Mouse (Mus musculus): ENCODE data around the gene Slc25a47.

DNA sequence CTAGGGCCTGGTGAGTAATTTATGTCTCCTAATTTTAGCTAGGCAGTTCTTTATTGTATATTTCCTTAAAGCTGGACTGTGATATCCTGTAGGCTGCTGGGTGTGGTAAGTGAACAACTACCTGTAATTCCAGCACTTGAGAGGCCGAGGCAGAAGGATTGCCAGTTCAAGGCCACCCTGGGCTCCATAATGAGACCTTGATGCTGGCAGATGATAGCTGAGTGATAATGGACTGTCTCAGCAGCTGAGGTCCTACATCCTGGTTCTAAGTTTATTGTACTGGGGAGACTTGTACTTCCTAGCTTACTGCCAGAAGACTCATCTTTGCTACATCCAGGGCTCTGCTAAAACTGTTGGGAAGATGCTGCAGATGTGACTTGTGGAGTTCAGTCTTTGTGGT, 26.1 kb upstream of the Slc25a47 start:
- TF ChIP-seq CTCF (conservative IDR thresholded peaks at IDR 0.05 in 1 of 2, IDR thresholded peaks at IDR 0.05 in 1 of 2; ENCODE audit: low read depth in 2 of 2, low read length in 2 of 2) (no peak), SMC3 (IDR thresholded peaks at IDR 0.05; ENCODE audit: low read depth, low read length) (no peak), ZKSCAN1 (IDR thresholded peaks at IDR 0.05; ENCODE audit: borderline replicate concordance, low read depth, low read length) (no peak), HCFC1 (IDR thresholded peaks at IDR 0.05; ENCODE audit: low read depth, low read length) (no peak), MAX (IDR thresholded peaks at IDR 0.05; ENCODE audit: low read length) (no peak), POLR2AphosphoS2 (IDR thresholded peaks at IDR 0.05; ENCODE audit: low read depth, low read length) (no peak), NRF1 (IDR thresholded peaks at IDR 0.05; ENCODE audit: low read depth, low read length) (no peak), EP300 (IDR thresholded peaks at IDR 0.05; ENCODE audit: low read length) (no peak), JUND (conservative IDR thresholded peaks at IDR 0.05; ENCODE audit: low read depth, low read length) (no peak), USF2 (conservative IDR thresholded peaks at IDR 0.05; ENCODE audit: low read depth, low read length) (no peak), MEF2A (IDR thresholded peaks at IDR 0.05; ENCODE audit: borderline replicate concordance, low read depth, low read length) (no peak)
